Mouse (Mus musculus) midbrain, embryonic 13.5 days (tissue): ENCODE results near the gene Ptcd1. TPM values are rescaled to one million over a fixed set of nuclear protein-coding genes. Genes with fewer than 3 reads are reported as not detected.
"Not testable (repeated sequence)": the region's sequence is repeated elsewhere in the genome, so short reads cannot be mapped to it uniquely, and the experiment has no call there.

ENCODE experiments used
- ATAC-seq: fragments of 200-750 bp; cut with Nextera tagmentation; 2 replicates; pipeline ENCODE4 v1.8.0; 2017; ENCODE audit warnings: mild to moderate bottlenecking, moderate TSS enrichment, moderate library complexity
- H3K27ac ChIP-seq: fragments of 300-500 bp; sonication (generic); 2 replicates; pipeline ENCODE4 v1.5.1; 2015; ENCODE audit warnings: inconsistent platforms, mild to moderate bottlenecking, moderate library complexity
- H3K27me3 ChIP-seq: fragments of 300-500 bp; sonication (generic); 2 replicates; pipeline ENCODE4 v1.6.1; 2015; ENCODE audit warnings: mild to moderate bottlenecking, inconsistent platforms
- H3K36me3 ChIP-seq: fragments of 300-500 bp; sonication (generic); 2 replicates; pipeline ENCODE4 v1.6.1; 2015; ENCODE audit warnings: mild to moderate bottlenecking, inconsistent platforms
- H3K4me1 ChIP-seq: fragments of 300-500 bp; sonication (generic); replicated peaks from 2 replicates; pipeline ENCODE4 v1.6.1; 2015; ENCODE audit warnings: inconsistent platforms
- H3K4me2 ChIP-seq: fragments of 300-500 bp; sonication (generic); replicated peaks from 2 replicates; pipeline ENCODE4 v1.6.1; 2015; ENCODE audit warnings: moderate library complexity, mild to moderate bottlenecking, inconsistent platforms
- H3K4me3 ChIP-seq: fragments of 300-500 bp; sonication (generic); replicated peaks from 2 replicates; pipeline ENCODE4 v1.5.1; 2015; ENCODE audit warnings: mild to moderate bottlenecking, inconsistent platforms
- H3K9ac ChIP-seq: fragments of 300-500 bp; sonication (generic); replicated peaks from 2 replicates; pipeline ENCODE4 v1.6.1; 2015; ENCODE audit warnings: mild to moderate bottlenecking, inconsistent platforms
- H3K9me3 ChIP-seq: fragments of 300-500 bp; sonication (generic); 2 replicates; pipeline ENCODE4 v1.6.1; 2016; ENCODE audit warnings: mild to moderate bottlenecking, inconsistent platforms
- WGBS: fragments of 180-500 bp; shearing (Covaris S2); methylation state at CpG from one replicate; pipeline ENCODE4 v1.1.7; 2015; 5-methylcytosine and 5-hydroxymethylcytosine counted together
- polyA plus RNA-seq: library from polyadenylated mRNA; unstranded; fragments of >200 nt; fragmentation: Nextera tagmentation; extraction: Ambion mirVana; gene quantifications from 2 replicates; pipeline ENCODE4 v1.2.1, GENCODE M21; 2015

The Ptcd1 gene
- polyA plus RNA-seq, 1 experiment from 2014 or later = 22.8 TPM

GRCm38 (mm10) chr5:145152690-145153089 lies 14.2 kb downstream of the Ptcd1 start:
- no peak for ATAC-seq
- no peaks in the 10 kb centered on the region for H3K27me3 ChIP-seq
- H3K4me3 ChIP-seq = no peak overlapping the region
- no peak overlapping the region for H3K9ac ChIP-seq
- 93% methylated on average over 5 of the region's 5 CpGs for WGBS
- no peaks in the 10 kb centered on the region for H3K4me1 ChIP-seq
- H3K4me2 ChIP-seq = no peak overlapping the region
- H3K36me3 ChIP-seq = peaks cover 94% of the 10 kb centered on the region
- no peak overlapping the region for H3K27ac ChIP-seq
- H3K9me3 ChIP-seq = no peaks in the 10 kb centered on the region

DNA sequence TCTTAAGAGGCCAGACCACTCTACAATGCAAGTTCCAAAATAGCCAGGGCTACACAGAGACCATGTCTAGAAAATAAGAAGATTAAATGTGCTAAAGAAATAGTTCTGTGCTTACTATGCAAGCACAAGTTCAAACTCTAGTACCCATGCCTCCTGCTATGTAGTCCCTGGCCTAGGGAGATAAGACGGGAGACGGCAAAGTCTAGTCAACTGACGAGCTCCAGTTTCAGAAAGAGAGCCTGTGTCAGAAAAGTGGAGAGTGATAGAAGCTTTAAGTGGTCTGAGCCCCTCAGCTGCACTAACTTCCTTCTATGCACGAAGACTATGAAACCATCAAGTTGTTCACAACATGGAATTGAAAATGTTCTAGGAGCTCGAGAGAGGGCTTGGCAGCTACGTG lies 17.6 kb downstream of the Ptcd1 start:
- WGBS = 90% methylated on average over 6 of the region's 6 CpGs
- Histone ChIP-seq H3K4me1 (no peaks in the 10 kb centered on the region), H3K4me3 (no peak overlapping the region), H3K9ac (no peak overlapping the region), H3K4me2 (no peak overlapping the region), H3K36me3 (peaks cover 99% of the 10 kb centered on the region), H3K27ac (no peak overlapping the region), H3K27me3 (no peaks in the 10 kb centered on the region), H3K9me3 (no peaks in the 10 kb centered on the region)
- ATAC-seq = no peak

- WGBS = 95% methylated on average over 5 of the region's 5 CpGs
- Histone ChIP-seq H3K36me3 (peaks cover 99% of the 10 kb centered on the region), H3K27ac (no peak overlapping the region), H3K9me3 (no peaks in the 10 kb centered on the region), H3K9ac (no peak overlapping the region), H3K4me3 (no peak overlapping the region), H3K27me3 (no peaks in the 10 kb centered on the region), H3K4me1 (no peaks in the 10 kb centered on the region), H3K4me2 (no peak overlapping the region)
- ATAC-seq = no peak
These were observed 19.2 kb downstream of the Ptcd1 start for GRCm38 (mm10) chr5:145147748-145148147.

DNA sequence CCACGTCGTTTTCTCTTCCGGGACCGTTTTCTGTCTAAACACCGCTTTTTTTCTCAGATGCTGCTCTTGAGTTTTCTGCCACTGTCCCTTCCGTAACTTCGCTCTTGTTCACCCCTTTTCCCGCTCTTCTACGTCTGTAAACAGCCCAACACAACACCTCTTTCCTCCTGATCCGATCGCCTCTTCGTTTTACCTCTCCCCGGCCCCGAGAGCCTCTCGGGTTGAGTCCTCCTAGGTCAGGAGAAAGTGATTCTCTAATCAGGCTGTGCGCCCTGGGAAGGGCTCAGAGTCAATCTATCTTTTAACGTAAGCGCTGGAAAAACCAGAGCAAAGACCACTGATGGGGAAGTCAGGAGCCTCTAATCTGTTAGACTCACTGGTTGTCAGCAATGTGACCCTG lies 26.3 kb downstream of the Ptcd1 start:
- Histone ChIP-seq H3K27me3 (no peaks in the 10 kb centered on the region), H3K9me3 (no peaks in the 10 kb centered on the region), H3K27ac (peak overlapping the region; percentile 87), H3K9ac (peak overlapping the region; percentile 94), H3K4me3 (peak overlapping the region; percentile 89), H3K4me1 (peaks cover 39% of the 10 kb centered on the region), H3K36me3 (peaks cover 58% of the 10 kb centered on the region), H3K4me2 (peak overlapping the region; percentile 97)
- WGBS = 1% methylated on average over 18 of the region's 18 CpGs
- ATAC-seq = peak; percentile 12; the same call in 1 of the 2 replicates

GRCm38 (mm10) chr5:145139571-145140519 lies 27.1 kb downstream of the Ptcd1 start, which contains the start of the genes Pdap1 and Bud31:
Gene Pdap1 (minus strand): TSS chr5:145140238.
Gene Bud31 (plus strand): TSS chr5:145140362.
- H3K27me3 ChIP-seq = no peaks in the 10 kb centered on the region
- H3K4me3 ChIP-seq = peak within 1 kb of the TSS; percentile 89
- H3K9me3 ChIP-seq = no peaks in the 10 kb centered on the region
- H3K4me1 ChIP-seq = peaks cover 39% of the 10 kb centered on the region
- under 1% methylated on average over 84 of the region's 84 CpGs for WGBS
- H3K4me2 ChIP-seq = peak within 1 kb of the TSS; percentile 97
- H3K9ac ChIP-seq = peak within 1 kb of the TSS; percentile 94
- peak; percentile 94 for ATAC-seq
- H3K36me3 ChIP-seq = peaks cover 58% of the 10 kb centered on the region
- peak within 1 kb of the TSS; percentile 87 for H3K27ac ChIP-seq

GRCm38 (mm10) chr5:145138836-145139235 lies 28.1 kb downstream of the Ptcd1 start:
- Histone ChIP-seq H3K27ac (0 out of 2 replicates have a peak overlapping the region, but pooled peaks have one; percentile 87), H3K27me3 (no peaks in the 10 kb centered on the region), H3K4me1 (peaks cover 39% of the 10 kb centered on the region), H3K4me3 (peak overlapping the region; percentile 89), H3K9me3 (no peaks in the 10 kb centered on the region), H3K4me2 (peak overlapping the region; percentile 97), H3K9ac (peak overlapping the region; percentile 94), H3K36me3 (peaks cover 58% of the 10 kb centered on the region)
- 16% methylated on average over 6 of the region's 6 CpGs for WGBS
- no peak for ATAC-seq

- Histone ChIP-seq H3K4me1 (peaks cover 14% of the 10 kb centered on the region), H3K36me3 (peaks cover 88% of the 10 kb centered on the region)
- not testable (repeated sequence) for H3K27ac ChIP-seq, H3K4me3 ChIP-seq, H3K9me3 ChIP-seq, ATAC-seq, H3K27me3 ChIP-seq, H3K4me2 ChIP-seq, H3K9ac ChIP-seq
- 89% methylated on average over 6 of the region's 6 CpGs for WGBS
These were observed 33.6 kb downstream of the Ptcd1 start for GRCm38 (mm10) chr5:145133275-145133674.

DNA sequence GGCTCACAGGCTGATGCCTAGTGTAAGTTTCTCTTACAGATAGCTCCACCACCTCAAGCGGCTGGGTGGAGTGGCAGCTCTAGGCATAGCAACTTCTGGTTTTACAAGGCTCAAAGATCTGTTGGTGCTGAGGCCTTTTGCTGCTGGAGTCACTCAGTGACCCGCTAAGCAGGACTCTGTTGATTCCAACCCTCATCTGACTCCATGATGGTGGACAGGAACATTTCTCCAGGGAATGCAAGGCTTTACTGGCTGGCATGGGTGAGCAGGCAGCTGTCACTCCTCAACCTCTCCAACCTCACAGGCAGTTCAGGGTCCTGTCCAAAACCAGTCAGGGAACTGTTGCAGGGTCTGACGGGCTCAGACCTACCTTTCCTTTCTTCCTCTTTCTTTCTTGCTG lies 35.9 kb downstream of the Ptcd1 start:
- Histone ChIP-seq H3K9me3 (no peaks in the 10 kb centered on the region), H3K36me3 (peaks cover 96% of the 10 kb centered on the region), H3K4me3 (no peak overlapping the region), H3K4me2 (no peak overlapping the region), H3K4me1 (no peaks in the 10 kb centered on the region), H3K27ac (no peak overlapping the region), H3K27me3 (no peaks in the 10 kb centered on the region), H3K9ac (no peak overlapping the region)
- ATAC-seq = no peak
- 91% methylated on average over 3 of the region's 3 CpGs for WGBS

GRCm38 (mm10) chr5:145130191-145130590 lies 36.7 kb downstream of the Ptcd1 start:
- no peak overlapping the region for H3K9ac ChIP-seq
- peaks cover 96% of the 10 kb centered on the region for H3K36me3 ChIP-seq
- WGBS = 94% methylated on average over 11 of the region's 11 CpGs
- H3K27ac ChIP-seq = no peak overlapping the region
- no peak overlapping the region for H3K4me3 ChIP-seq
- H3K27me3 ChIP-seq = no peaks in the 10 kb centered on the region
- ATAC-seq = no peak
- no peaks in the 10 kb centered on the region for H3K4me1 ChIP-seq
- no peak overlapping the region for H3K4me2 ChIP-seq
- H3K9me3 ChIP-seq = no peaks in the 10 kb centered on the region

DNA sequence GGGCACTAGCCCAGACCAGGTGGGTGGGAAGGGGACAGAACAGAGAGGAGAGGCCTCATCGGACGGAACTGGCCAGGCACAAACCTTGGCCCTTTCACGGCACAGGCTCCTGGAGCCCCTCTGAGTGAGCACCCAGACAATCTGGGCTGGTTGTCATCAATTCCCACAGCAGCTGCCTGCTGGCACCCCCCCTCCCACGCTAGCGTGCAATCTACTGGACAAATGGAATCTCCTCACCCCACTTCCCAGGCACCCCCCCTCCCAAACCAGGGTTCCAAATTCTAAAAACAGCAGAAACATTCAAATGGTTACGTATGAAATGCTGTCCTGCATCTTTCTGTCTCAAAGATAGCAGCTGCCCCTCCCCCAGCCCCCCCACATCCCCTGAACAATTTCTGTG lies 37.1 kb downstream of the Ptcd1 start:
- H3K4me1 ChIP-seq, H3K27ac ChIP-seq, ATAC-seq, H3K9ac ChIP-seq, H3K4me2 ChIP-seq, H3K9me3 ChIP-seq, H3K27me3 ChIP-seq, H3K4me3 ChIP-seq: not testable (repeated sequence)
- 95% methylated on average over 6 of the region's 6 CpGs for WGBS
- peaks cover 96% of the 10 kb centered on the region for H3K36me3 ChIP-seq

DNA sequence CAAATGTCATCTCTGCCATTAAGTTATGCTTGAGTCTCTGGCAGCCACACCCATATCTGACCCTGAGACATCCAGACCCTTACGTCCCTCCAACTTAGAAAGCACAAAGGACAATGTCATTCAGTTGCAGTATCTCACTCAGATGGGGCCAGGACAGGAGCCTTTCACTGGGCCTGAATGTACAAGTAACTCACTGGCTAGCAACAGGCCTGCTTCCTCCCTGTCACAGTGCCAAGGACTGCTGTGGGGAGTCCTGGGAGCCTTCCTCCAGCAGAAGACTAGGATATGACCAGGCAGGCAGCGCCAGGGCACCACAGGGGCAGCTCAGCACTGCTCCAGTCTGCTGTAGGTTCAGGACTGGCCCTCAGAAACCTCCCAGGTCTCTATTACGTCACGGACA lies 37.8 kb downstream of the Ptcd1 start:
- no peak overlapping the region for H3K9ac ChIP-seq
- H3K4me3 ChIP-seq = no peak overlapping the region
- H3K27ac ChIP-seq = no peak overlapping the region
- no peak overlapping the region for H3K4me2 ChIP-seq
- no peaks in the 10 kb centered on the region for H3K27me3 ChIP-seq
- H3K9me3 ChIP-seq = no peaks in the 10 kb centered on the region
- H3K4me1 ChIP-seq = no peaks in the 10 kb centered on the region
- ATAC-seq = no peak
- 93% methylated on average over 4 of the region's 4 CpGs for WGBS
- H3K36me3 ChIP-seq = peaks cover 96% of the 10 kb centered on the region

DNA sequence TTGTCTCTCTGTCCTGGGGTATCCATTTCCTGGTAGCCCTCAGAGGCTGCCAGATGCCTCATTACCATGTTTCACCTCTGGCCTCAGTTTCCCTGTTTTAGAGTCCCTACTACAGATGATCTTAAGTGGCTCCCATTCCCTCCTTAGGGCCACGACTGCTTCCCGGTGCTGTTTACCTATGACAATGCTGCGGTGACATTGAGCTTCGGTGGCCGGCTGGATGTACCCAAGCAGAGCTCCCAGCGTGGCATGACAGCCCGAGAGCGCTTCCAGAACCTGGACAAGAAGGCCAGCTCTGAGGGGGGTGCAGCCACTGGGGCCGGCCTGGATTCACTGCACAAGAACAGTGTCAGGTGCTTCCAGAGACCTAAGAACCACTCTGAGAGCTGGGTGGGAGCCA lies 40.3 kb downstream of the Ptcd1 start:
- ATAC-seq = no peak
- Histone ChIP-seq H3K36me3 (peaks cover 80% of the 10 kb centered on the region), H3K4me1 (no peaks in the 10 kb centered on the region), H3K4me3 (no peak overlapping the region), H3K9me3 (no peaks in the 10 kb centered on the region), H3K27me3 (no peaks in the 10 kb centered on the region), H3K9ac (no peak overlapping the region), H3K27ac (no peak overlapping the region), H3K4me2 (no peak overlapping the region)
- WGBS = 97% methylated on average over 9 of the region's 9 CpGs
